Mouse (Mus musculus) kidney, postnatal 10 days (tissue): ENCODE measurements around the gene Ms4a15.

ENCODE experiments used
- DNase-seq: peaks from one replicate; pipeline ENCODE4 v3.0.0; 2021; ENCODE audit warnings: mixed read lengths

Gene Ms4a15

GRCm38 (mm10) chr19:10993150-10993549 lies at the start of gene Ms4a15:
Ms4a15 (minus strand) TSS chr19:10993250.
- no peak for DNase-seq

GRCm38 (mm10) chr19:11037570-11037969 lies 44.5 kb upstream of the Ms4a15 start:
- DNase-seq: no peak

- DNase-seq: no peak
These were observed 29.3 kb upstream of the Ms4a15 start for GRCm38 (mm10) chr19:11022382-11022781.

GRCm38 (mm10) chr19:11017891-11018290 lies 24.8 kb upstream of the Ms4a15 start, which contains the start of gene Ms4a18:
Ms4a18 (minus strand) TSS chr19:11018031.
- no peak for DNase-seq

- no peak for DNase-seq
These were observed 24.2 kb upstream of the Ms4a15 start for GRCm38 (mm10) chr19:11017251-11017650.

DNA sequence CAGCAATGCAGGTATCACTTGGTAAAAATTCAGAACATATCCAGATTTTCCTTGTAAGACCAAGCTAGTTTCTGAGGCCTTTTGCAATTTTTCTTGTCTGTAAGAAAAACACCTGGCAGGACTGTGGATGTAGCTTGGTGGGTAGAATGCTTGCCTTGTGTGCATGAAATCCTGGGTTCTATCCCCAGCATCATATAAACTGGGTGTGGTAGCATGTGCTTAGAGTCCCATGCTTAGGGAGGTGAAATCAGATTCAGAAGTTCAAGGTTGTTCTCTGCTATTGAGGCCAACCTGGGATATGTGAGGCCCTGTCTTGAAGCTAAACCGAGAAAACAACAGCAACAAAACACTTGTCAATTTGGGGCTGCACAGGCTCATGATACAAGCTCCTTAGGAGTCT lies 22.9 kb upstream of the Ms4a15 start:
- DNase-seq: no peak

GRCm38 (mm10) chr19:11015468-11015867 lies 22.4 kb upstream of the Ms4a15 start:
- DNase-seq: no peak

DNA sequence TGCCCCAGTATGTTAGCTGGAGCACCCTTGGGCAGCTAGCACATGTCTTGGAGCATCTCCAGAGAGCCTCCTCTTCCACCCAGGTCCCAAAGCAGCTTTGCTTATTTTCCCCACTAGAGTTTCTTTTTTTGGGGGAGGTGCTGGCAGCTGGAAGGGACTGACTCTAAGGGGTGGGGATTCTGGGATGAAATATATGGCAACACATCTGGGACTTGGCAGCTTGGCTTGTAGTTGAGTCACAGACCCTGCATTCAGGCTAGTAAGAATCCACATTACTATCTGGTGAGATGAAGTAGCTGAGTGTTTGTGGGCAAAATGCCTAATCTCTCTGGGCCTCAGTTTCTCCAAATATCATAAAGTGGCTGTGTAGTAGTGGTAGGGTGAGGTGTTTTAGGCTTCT lies 1.1 kb downstream of the Ms4a15 start:
- no peak for DNase-seq

- no peak for DNase-seq
These were observed 2.3 kb downstream of the Ms4a15 start for GRCm38 (mm10) chr19:10990751-10991150.

GRCm38 (mm10) chr19:10988563-10988962 lies 4.5 kb downstream of the Ms4a15 start:
- no peak for DNase-seq

DNA sequence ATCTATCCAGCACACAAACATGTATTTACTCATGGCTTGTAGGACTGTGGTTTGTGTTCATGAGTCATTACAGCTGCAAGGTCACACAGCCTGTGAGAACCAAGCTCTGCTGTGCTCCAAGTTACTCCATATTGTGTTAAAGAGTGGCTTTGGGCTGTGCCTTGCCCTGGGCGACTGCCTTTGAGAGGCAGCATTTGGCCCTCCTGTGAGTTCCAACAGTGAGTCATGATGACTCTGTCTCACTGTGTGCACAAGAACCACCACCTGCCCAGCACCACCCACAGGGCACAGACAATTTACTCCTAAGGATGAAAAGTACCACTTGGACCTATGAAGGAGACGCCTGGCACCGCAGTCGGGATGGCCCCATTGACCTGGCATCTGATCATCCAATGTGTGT lies 7.2 kb downstream of the Ms4a15 start:
- no peak for DNase-seq

GRCm38 (mm10) chr19:10984551-10984950 lies 8.5 kb downstream of the Ms4a15 start:
- DNase-seq: no peak

DNA sequence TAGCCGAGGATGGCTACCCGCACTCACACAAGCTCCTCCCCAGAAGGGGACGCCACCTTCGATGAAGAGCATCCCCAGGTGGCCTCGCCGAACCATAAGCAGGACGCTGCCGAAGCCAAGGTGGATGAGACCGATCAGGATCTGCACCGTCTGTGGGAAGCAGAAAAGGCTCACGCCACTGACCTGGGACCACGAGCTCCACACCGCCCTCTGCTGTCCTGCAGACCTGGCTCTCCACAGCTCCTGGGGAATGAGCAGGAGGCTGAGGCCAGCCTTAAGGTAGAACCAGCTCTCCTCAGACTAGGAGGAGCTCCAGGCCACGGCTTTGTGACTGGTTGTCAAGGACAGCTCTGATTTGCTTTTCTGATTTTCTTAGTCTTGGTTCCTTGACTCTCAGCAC lies 9.9 kb downstream of the Ms4a15 start:
- DNase-seq: peak; percentile 70

- no peak for DNase-seq
These were observed 12.8 kb downstream of the Ms4a15 start for GRCm38 (mm10) chr19:10980210-10980609.

DNA sequence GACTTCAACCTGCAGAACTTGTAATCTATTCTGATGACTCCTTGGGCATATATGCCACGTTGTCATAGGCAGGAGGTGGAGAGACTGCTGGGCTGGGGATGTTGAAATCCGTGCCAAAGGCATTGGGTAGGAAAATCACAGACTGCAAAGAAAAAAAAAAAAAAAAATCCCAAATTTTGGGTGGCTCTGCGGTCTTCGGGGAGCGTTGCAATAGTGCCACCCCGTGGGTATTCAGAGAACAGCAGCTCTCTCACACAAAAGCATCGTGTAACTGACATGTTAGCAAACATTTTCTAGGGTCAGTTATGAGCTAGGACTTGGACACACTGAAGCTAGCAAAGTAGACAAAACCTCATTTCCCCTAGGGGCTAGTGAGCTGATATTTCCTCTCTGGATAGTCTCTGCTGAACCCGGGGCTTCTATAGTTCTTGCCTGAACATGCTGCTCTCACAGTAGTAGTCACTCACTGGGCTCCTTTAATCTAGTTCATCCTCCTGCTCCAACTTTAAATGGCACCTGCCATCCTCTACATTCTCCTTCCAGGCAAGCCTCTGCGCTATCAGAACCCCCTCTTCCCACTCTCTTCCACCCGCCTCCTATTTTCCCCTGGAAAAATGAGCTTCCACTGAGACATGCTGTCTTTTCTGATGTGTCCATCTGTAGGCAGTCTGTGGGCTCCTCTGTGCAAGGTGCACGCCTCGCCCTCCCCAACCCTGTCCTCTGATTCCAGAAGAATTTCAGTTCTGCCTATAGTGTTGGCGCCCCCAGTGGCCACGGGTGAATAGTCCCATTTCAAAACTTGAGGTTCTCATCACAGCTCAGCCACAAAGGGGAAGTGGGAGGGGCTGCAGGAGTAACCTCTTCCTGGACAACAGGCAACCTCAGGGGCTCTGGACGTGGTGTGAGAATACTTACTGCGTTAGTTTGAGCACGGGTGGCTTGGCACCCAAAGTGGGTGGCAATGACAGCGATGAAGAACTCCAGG lies 13.6 kb downstream of the Ms4a15 start:
- peak; percentile 90 for DNase-seq

GRCm38 (mm10) chr19:10976318-10976717 lies 16.7 kb downstream of the Ms4a15 start:
- no peak for DNase-seq

DNA sequence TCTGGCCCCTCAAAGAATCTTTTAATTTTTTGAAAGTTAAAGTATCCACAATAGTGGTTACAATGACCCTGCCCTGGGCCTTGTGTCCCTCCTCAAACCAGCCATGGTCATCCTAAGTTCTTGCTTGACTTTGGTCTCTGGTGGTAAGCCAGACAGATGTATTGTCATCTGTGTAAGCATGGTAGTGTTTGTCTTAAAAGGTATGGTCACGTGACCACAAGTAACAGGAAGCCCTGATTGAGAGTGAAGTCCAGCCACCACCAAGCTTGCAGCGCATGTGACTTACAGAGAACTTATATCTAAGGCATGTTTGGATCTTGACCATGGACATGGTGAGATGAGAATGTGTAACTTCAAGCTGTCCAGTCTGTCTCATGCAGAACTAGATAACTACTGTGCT lies 17.9 kb downstream of the Ms4a15 start:
- no peak for DNase-seq

DNA sequence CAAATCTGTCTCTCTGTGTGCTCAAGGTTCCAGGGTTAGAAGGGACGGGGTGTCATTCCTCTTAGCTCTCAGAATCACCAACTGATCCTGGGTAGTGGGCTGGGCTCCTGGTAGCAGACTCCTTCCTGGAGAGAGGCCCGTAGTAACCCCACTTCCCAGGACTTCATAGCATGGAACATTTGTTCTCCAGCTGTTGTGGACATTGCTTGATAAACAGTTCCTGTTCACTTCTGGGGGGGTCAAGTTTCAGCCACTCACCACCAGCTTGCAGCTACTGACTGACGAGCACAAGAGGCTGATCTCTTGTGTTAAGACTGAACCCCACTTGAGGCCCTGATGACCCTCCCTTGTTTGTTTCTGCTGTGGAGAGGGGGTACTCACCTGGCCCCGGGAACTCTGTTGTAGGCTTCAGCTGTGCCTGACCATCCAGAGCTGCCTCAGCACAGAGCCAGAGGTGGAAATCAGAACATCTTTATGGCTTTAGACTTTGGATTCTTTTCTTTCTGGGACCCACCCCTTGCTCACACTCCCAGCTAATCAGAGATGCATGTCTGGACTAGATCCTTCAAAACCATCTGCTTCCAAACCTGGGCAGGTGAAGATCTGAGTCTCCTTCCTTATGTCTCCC lies 18.7 kb downstream of the Ms4a15 start, which contains the start of gene Ms4a10:
Ms4a10 (minus strand) TSS at position 433 of the 628 bp plus-strand sequence.
- peak; percentile 53 for DNase-seq

GRCm38 (mm10) chr19:10973187-10973586 lies 19.9 kb downstream of the Ms4a15 start:
- DNase-seq: no peak

- DNase-seq: no peak
These were observed 20.4 kb downstream of the Ms4a15 start for GRCm38 (mm10) chr19:10972660-10973059.

DNA sequence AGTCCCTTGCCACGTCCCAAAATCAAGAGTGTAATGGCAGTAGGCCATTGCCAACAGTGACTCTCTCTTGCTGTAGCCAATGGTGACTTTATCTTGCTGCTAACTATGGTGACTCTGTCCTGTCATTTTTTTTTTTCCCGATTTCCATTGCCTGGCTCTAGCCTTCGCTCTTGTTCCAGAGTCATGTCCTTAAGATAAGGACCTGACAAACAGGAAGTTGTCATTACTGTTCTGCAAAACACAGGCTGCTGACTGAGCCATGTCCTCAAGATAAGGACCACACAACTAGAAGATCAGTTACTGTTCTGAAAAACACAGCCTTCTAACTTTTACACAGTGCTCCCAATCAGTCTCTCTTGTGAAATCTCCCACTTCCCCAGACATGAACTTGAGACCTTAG lies 22.6 kb downstream of the Ms4a15 start:
- DNase-seq: no peak

DNA sequence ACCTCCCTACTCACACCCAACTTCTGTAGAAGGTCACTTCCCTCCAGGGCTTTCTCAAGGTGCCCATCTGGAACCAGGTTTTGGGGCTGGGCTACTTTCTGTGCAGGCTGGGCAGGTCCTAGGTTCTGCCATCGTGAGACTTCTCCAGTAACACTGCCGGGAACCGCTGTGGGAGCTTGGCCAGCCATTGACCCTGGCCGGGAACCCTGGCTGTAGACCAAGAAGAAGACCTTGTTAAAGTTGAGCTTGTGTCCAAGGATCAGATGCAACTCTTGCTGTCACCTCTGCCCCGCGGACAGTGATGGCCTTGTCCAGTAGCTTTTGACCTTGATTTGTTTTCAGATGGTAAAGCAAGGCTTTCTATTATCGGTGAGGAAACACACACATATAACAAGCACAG lies 24.5 kb downstream of the Ms4a15 start:
- DNase-seq: no peak

- DNase-seq: no peak
These were observed 27.3 kb downstream of the Ms4a15 start for GRCm38 (mm10) chr19:10965721-10966120.

DNA sequence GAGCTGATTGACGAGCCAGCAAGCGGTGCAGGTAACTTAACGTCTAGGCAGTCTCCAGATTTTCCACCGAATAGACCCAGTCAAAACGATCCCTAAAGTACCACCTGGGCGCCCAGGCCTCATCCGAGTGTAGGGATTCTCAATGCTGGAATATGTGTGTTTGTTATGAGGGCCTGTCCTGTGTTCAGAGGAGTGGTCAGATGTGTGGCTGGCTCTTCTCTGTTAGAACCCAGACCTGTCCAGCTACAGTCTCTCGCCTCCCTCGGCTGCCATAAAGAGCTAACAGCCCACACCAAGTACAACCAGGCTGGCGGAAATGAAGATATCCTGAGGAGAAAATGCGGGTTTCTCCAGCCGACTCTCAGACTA lies 33.1 kb downstream of the Ms4a15 start:
- no peak for DNase-seq
